Comparison of ENCODE assay signal across 8 mouse cellular contexts in the genomic region with DNA sequence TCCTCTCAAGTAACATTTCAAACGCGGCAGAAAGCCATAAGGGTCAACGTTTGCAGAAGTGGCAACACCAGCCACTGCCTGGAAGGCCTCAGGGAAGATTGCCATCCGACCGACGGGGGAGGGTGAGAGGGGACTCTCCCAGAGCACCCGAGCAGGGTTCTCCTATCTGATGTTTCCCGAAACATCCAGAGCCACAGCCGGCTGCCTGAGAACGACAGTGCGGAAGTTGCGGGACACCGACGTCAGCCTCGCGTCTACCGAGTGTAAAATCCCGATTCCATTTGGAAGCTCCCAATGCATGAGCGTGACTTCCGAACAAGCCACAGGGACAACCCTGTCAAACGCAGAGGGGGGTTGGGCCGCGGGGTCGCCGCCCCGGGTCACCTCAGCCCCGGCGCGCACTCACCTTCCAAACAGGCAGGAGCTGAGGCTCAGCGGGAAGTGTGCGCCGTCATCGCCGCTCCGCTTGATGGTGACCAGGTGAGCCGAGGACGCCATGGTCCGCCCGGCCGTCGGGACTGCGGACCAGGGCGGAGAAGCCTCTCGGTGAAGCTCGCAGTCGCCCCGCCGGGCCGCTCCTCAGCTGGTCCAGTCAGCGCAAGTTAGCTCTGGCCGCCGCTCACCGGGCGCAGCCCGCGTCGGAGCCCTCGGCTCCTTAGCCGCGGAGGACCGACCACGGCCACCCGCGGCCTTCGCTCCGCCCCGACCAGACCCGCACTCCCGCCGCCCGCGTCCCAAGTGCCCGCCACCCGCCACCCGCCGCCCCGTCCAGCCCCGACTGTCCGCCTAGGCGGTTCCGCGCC. TPM values are rescaled to one million over a fixed set of nuclear protein-coding genes. Genes with fewer than 3 reads are reported as not detected.
A peak's percentile ranks its signal among the peaks of the same experiment; 100 is the strongest.
DNase-seq lines count a peak whose midpoint lies in the region; ATAC-seq and TF ChIP-seq lines count a peak whose summit lies in the region.

A gene (minus strand): TSS at position 720 of the 803 bp plus-strand sequence.

- TF ChIP-seq POLR2A in lung, adult 2 months (IDR thresholded peaks at IDR 0.05; ENCODE audit: borderline replicate concordance, extremely low read depth, low read depth, low read length) = no peak

- H3K9me3 ChIP-seq in kidney, embryonic 14.5 days (ENCODE audit: control insufficient read depth, low read length) = no peaks in the 10 kb centered on the region

- peaks cover 50% of the 10 kb centered on the region for H3K79me2 ChIP-seq in macrophage (ENCODE audit: inconsistent target)

- peak within 1 kb of the TSS; percentile 95 for H3K9ac ChIP-seq in kidney, embryonic 14.5 days (ENCODE audit: low read depth, low read length)

- H3K27ac ChIP-seq in kidney, embryonic 14.5 days (ENCODE audit: low read depth, low read length) = peak within 1 kb of the TSS; percentile 79
- H3K27ac ChIP-seq in macrophage = peak within 1 kb of the TSS; percentile 86

- no peaks in the 10 kb centered on the region for H3K4me1 ChIP-seq in lung, adult 2 months (ENCODE audit: control insufficient read depth, insufficient read depth, low read length)
- H3K4me1 ChIP-seq in kidney, embryonic 14.5 days (ENCODE audit: control insufficient read depth, insufficient read depth, low read length) = peaks cover 11% of the 10 kb centered on the region; the same call in 1 of the 2 replicates

- H3K27me3 ChIP-seq in kidney, embryonic 14.5 days (ENCODE audit: control insufficient read depth, insufficient read depth, low read length) = no peaks in the 10 kb centered on the region
- H3K27me3 ChIP-seq in splenic B cell, adult 2 months (ENCODE audit: control insufficient read depth, insufficient read depth, low read length, poor library complexity, severe bottlenecking) = no peaks in the 10 kb centered on the region

- peak; percentile 20 for DNase-seq in lung, adult 2 months
- DNase-seq in lung, postnatal 14 days = no peak
- DNase-seq in adrenal gland, postnatal 36 days = peak; percentile 21 to 56
- DNase-seq in forelimb bud, embryonic 11.5 days (ENCODE audit: low read depth, low spot score) = peak; percentile 19
- peak; percentile 41 for DNase-seq in splenic B cell, adult 2 months (ENCODE audit: low read depth, low spot score)
- DNase-seq in left cerebral cortex, adult 9 months (ENCODE audit: low spot score in 2 of 2) = no peak

- ATAC-seq in kidney, embryonic 14.5 days (ENCODE audit: low FRiP score, low TSS enrichment) = peak; percentile 71

- 1% methylated on average over 81 of the region's 82 CpGs for WGBS in lung, adult 2 months
- under 1% methylated on average over 74 of the region's 82 CpGs for WGBS in kidney, embryonic 14.5 days
- 1% methylated on average over 67 of the region's 82 CpGs for WGBS in macrophage (ENCODE audit: missing documents)

- TF ChIP-seq CTCF in lung, adult 2 months (IDR thresholded peaks at IDR 0.05; ENCODE audit: insufficient read depth, low read length) = no peak

- peak within 1 kb of the TSS; percentile 74 for H3K4me3 ChIP-seq in lung, adult 2 months (replicated peaks; ENCODE audit: extremely low read depth, low read depth, low read length)
- peak within 1 kb of the TSS; percentile 97 for H3K4me3 ChIP-seq in kidney, embryonic 14.5 days (ENCODE audit: low read length)
- H3K4me3 ChIP-seq in macrophage (ENCODE audit: inconsistent target) = peak within 1 kb of the TSS; percentile 87

- H3K36me3 ChIP-seq in kidney, embryonic 14.5 days (ENCODE audit: control insufficient read depth, insufficient read depth, low read length) = peaks cover 3% of the 10 kb centered on the region
- no peaks in the 10 kb centered on the region for H3K36me3 ChIP-seq in macrophage (ENCODE audit: inconsistent target)
- no peaks in the 10 kb centered on the region for H3K36me3 ChIP-seq in splenic B cell, adult 2 months (ENCODE audit: control insufficient read depth, insufficient read depth, low read length, poor library complexity, severe bottlenecking)

- peak within 1 kb of the TSS; percentile 57 for H3K4me2 ChIP-seq in kidney, embryonic 14.5 days (replicated peaks; ENCODE audit: low read depth, low read length)

RNA-seq across cellular contexts. Expression of the gene that starts here (rescaled TPM):
- polyA plus RNA-seq in lung, adult 2 months (2012; rRNA removed) = 0.32 and 0.73 TPM in 2 replicates
- total RNA-seq in adrenal gland, postnatal 36 days (2021) = 10 to 100 TPM in 1 of 2 experiments, 1 to 10 TPM in 1; 9.3 to 10.4 TPM
- 50.8 and 67.1 TPM in 2 replicates for polyA plus RNA-seq in kidney, embryonic 14.5 days (2014; fragmentation: Nextera tagmentation; extraction: Ambion mirVana)
- total RNA-seq in macrophage (2018; cell fraction: chromatin; rRNA removed) = 100 to 1,000 TPM in 14 of 26 experiments, 10 to 100 TPM in 12; 20.5 to 572 (median 122) TPM
- 100 to 1,000 TPM in 1 of 26 experiments, 10 to 100 TPM in 22, 1 to 10 TPM in 3; 8.8 to 101 (median 19.2) TPM for total RNA-seq in macrophage (2018; cell fraction: cytosol; rRNA removed)
- total RNA-seq in macrophage (2018; cell fraction: nucleus; rRNA removed) = 100 to 1,000 TPM in 14 of 26 experiments, 10 to 100 TPM in 12; 13.1 to 253 (median 111) TPM
- polyA plus RNA-seq in macrophage (2018) = 4.2 to 24.2 TPM (median 17.5 TPM) in 3 replicates

Comparison
In these comparisons a context has a peak if more than half of its experiments do, and no peak if none do; other contexts are left out.
1. Peak in DNase-seq and H3K4me3 ChIP-seq in lung, adult 2 months; RNA of the gene not detected or under 1 TPM.
2. DNase-seq: peak in adrenal gland, postnatal 36 days (2 of 2), forelimb bud, embryonic 11.5 days (single experiment) and splenic B cell, adult 2 months (single experiment); none in lung, postnatal 14 days (single experiment) and left cerebral cortex, adult 9 months (0 of 2).
3. Peak in every context shown above with its lines, with median percentiles within 50 percentile points of each other: H3K4me3 ChIP-seq.